Mouse (Mus musculus) lung, adult 2 months (tissue): ENCODE results near the gene Fam76b. TPM values are rescaled to one million over a fixed set of nuclear protein-coding genes. Genes with fewer than 3 reads are reported as not detected.

Experiments
- DNase-seq: peaks from one replicate; pipeline ENCODE4 v3.0.0; 2022
- H3K4me1 ChIP-seq: fragments of 200-500 bp; 2 replicates; pipeline ENCODE4 v1.6.1; 2011; ENCODE audit warnings: low read length; ENCODE audit not compliant: control insufficient read depth, insufficient read depth
- H3K4me3 ChIP-seq: fragments of 200-500 bp; replicated peaks from 2 replicates; pipeline ENCODE3; 2011; ENCODE audit warnings: low read depth, mild to moderate bottlenecking, control low read depth, low read length; ENCODE audit errors: extremely low read depth
- CTCF ChIP-seq: fragments of 200-500 bp; IDR thresholded peaks from 2 replicates; pipeline ENCODE4 v1.5.1; 2011; ENCODE audit warnings: mild to moderate bottlenecking, low read length, control low read depth; ENCODE audit not compliant: insufficient read depth
- POLR2A ChIP-seq: fragments of 200-500 bp; IDR thresholded peaks from 2 replicates; pipeline ENCODE4 v1.6.1; 2011; ENCODE audit warnings: low read depth, mild to moderate bottlenecking, control low read depth, low read length, borderline replicate concordance; ENCODE audit errors: extremely low read depth
- WGBS: fragments of 180-500 bp; shearing (Covaris S2); methylation state at CpG from one replicate; pipeline ENCODE4 v1.1.7; 2018; 5-methylcytosine and 5-hydroxymethylcytosine counted together
- polyA plus RNA-seq: library from polyadenylated mRNA; depleted of rRNA; stranded (reverse); fragments of >200 nt; gene quantifications from 2 replicates; pipeline ENCODE4 v1.2.3, GENCODE M21; 2012

The Fam76b gene
- polyA plus RNA-seq, 1 experiment = 6.7 TPM

- DNase-seq = no peak
- Histone ChIP-seq H3K4me1 (no peaks in the 10 kb centered on the region), H3K4me3 (no peak overlapping the region)
- no peak for TF ChIP-seq POLR2A
- no peak for TF ChIP-seq CTCF
- WGBS = 82% methylated on average over 1 of the region's 1 CpGs
Observed at GRCm38 (mm10) chr9:13856247-13856646, 28.7 kb downstream of the Fam76b start.

- DNase-seq = no peak
- Histone ChIP-seq H3K4me1 (no peaks in the 10 kb centered on the region), H3K4me3 (no peak overlapping the region)
- TF ChIP-seq POLR2A = no peak
- TF ChIP-seq CTCF = no peak
- 64% methylated on average over 4 of the region's 4 CpGs for WGBS
Observed at GRCm38 (mm10) chr9:13856777-13857176, 29.3 kb downstream of the Fam76b start.

- no peak for DNase-seq
- H3K4me1 ChIP-seq = no peaks in the 10 kb centered on the region
- TF ChIP-seq POLR2A (no peak), CTCF (no peak)
- 59% methylated on average over 2 of the region's 2 CpGs for WGBS
- no peak overlapping the region for H3K4me3 ChIP-seq
Observed at GRCm38 (mm10) chr9:13867646-13868045, 40.1 kb downstream of the Fam76b start.

GRCm38 (mm10) chr9:13871631-13872030, 44.1 kb downstream of the Fam76b start:
- TF ChIP-seq CTCF (no peak), POLR2A (no peak)
- WGBS = 86% methylated on average over 7 of the region's 7 CpGs
- H3K4me1 ChIP-seq = no peaks in the 10 kb centered on the region
- H3K4me3 ChIP-seq = no peak overlapping the region
- DNase-seq = no peak

GRCm38 (mm10) chr9:13874359-13874758, 46.8 kb downstream of the Fam76b start:
- WGBS = 39% methylated on average over 2 of the region's 2 CpGs

GRCm38 (mm10) chr9:13875340-13875739, 47.8 kb downstream of the Fam76b start:
- Histone ChIP-seq H3K4me3 (no peak overlapping the region), H3K4me1 (no peaks in the 10 kb centered on the region)
- DNase-seq = no peak
- 27% methylated on average over 2 of the region's 2 CpGs for WGBS
- TF ChIP-seq POLR2A = no peak
- no peak for TF ChIP-seq CTCF

More at GRCm38 (mm10) chr9:13874359-13874758, 46.8 kb downstream of the Fam76b start:
- TF ChIP-seq CTCF (no peak), POLR2A (no peak)
- Histone ChIP-seq H3K4me3 (no peak overlapping the region), H3K4me1 (no peaks in the 10 kb centered on the region)
- DNase-seq = no peak

GRCm38 (mm10) chr9:13880761-13881160, 53.2 kb downstream of the Fam76b start:
- TF ChIP-seq CTCF (no peak), POLR2A (no peak)
- 45% methylated on average over 1 of the region's 1 CpGs for WGBS
- H3K4me1 ChIP-seq = no peaks in the 10 kb centered on the region
- no peak for DNase-seq
- no peak overlapping the region for H3K4me3 ChIP-seq

- no peaks in the 10 kb centered on the region for H3K4me1 ChIP-seq
- DNase-seq = no peak
- no peak overlapping the region for H3K4me3 ChIP-seq
- WGBS = 22% methylated on average over 2 of the region's 2 CpGs
- TF ChIP-seq POLR2A (no peak), CTCF (no peak)
Observed at GRCm38 (mm10) chr9:13882478-13882877, 55.0 kb downstream of the Fam76b start.

- WGBS = 60% methylated on average over 5 of the region's 5 CpGs
- no peaks in the 10 kb centered on the region for H3K4me1 ChIP-seq
- no peak overlapping the region for H3K4me3 ChIP-seq
- DNase-seq = no peak
- TF ChIP-seq POLR2A = no peak
- TF ChIP-seq CTCF = no peak
Observed at GRCm38 (mm10) chr9:13888981-13889380, 61.5 kb downstream of the Fam76b start.

GRCm38 (mm10) chr9:13889657-13890056, 62.1 kb downstream of the Fam76b start:
- DNase-seq = peak; percentile 70
- Histone ChIP-seq H3K4me1 (no peaks in the 10 kb centered on the region), H3K4me3 (no peak overlapping the region)
- peak; percentile 98 for TF ChIP-seq CTCF
- no peak for TF ChIP-seq POLR2A
- 17% methylated on average over 9 of the region's 9 CpGs for WGBS

GRCm38 (mm10) chr9:13890171-13890570, 62.7 kb downstream of the Fam76b start:
- H3K4me3 ChIP-seq = no peak overlapping the region
- no peaks in the 10 kb centered on the region for H3K4me1 ChIP-seq
- TF ChIP-seq POLR2A (no peak), CTCF (0 out of 2 replicates have a peak, but pooled peaks have one; percentile 6)
- no peak for DNase-seq
- 48% methylated on average over 5 of the region's 5 CpGs for WGBS
